Mouse (Mus musculus): ENCODE measurements around the gene Ets1.

DNA sequence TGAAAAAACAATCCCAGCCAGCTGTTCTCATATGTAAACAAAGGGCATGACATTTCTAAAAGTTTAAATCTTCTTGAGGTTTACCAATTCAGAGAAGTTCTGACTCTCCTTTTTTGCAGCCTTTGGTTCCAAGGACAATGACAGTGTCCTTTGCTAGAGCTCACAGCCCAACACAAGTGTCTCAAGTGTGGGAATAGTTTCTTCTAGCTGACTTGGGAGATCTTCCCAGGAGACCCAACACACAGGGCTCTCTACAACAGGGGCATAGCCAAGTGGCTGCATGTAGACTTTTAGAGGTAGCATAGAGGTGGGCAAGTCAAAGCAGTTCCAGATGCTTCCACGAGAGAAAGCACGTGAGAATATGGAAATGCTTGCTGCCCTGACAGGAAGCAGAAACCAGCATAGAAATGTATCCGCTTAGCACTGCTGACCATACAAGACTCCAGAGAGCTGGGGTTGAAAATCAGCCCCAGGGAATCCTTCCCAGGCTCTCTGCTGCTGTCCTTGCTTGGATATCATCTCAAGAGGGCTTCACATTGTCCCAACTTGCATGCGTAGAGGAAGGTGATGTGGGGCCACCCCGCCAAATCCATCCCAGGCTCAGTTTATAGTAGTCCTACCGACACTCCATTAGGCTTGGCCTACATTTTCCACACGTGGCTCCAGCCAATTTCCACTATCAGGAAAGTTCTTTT lies 88.3 kb downstream of the Ets1 start:
- TF ChIP-seq POLR2A (IDR thresholded peaks at IDR 0.05; ENCODE audit: low read depth, low read length) (no peak), CTCF (conservative IDR thresholded peaks at IDR 0.05 in 1 of 2, IDR thresholded peaks at IDR 0.05 in 1 of 2; ENCODE audit: low read depth in 2 of 2, low read length in 2 of 2) (no peak), RCOR1 (conservative IDR thresholded peaks at IDR 0.05; ENCODE audit: low read depth, low read length) (no peak), RAD21 (IDR thresholded peaks at IDR 0.05; ENCODE audit: low read depth, low read length) (no peak), MAX (IDR thresholded peaks at IDR 0.05; ENCODE audit: low read length) (no peak), EP300 (IDR thresholded peaks at IDR 0.05; ENCODE audit: low read length) (no peak), IRF4 (IDR thresholded peaks at IDR 0.05; ENCODE audit: low read depth, low read length) (no peak), ZKSCAN1 (IDR thresholded peaks at IDR 0.05; ENCODE audit: borderline replicate concordance, low read depth, low read length) (no peak)

All from CH12.LX (cell line).